ENCODE assay signal across 8 mouse cellular contexts in genomic region chr7:28811228-28811627, GRCm38 (mm10). TPM values are rescaled to one million over a fixed set of nuclear protein-coding genes. Genes with fewer than 3 reads are reported as not detected.
DNase-seq lines count a peak whose midpoint lies in the region; ATAC-seq and TF ChIP-seq lines count a peak whose summit lies in the region.

No protein-coding gene starts in this region.

- ATAC-seq in hindbrain, embryonic 12.5 days (ENCODE audit: low FRiP score) = no peak

- H3K27ac ChIP-seq in MEL (ENCODE audit: control insufficient read depth, low read depth, low read length) = peak overlapping the region; percentile 92
- H3K27ac ChIP-seq in cerebellum, adult 2 months (ENCODE audit: insufficient read depth, low read length) = peak overlapping the region; percentile 77; the same call in 1 of the 2 replicates
- peak overlapping the region; percentile 98 for H3K27ac ChIP-seq in hindbrain, embryonic 12.5 days

- H3K79me2 ChIP-seq in MEL (ENCODE audit: control insufficient read depth, insufficient read depth, low read length, poor library complexity) = peaks cover 55% of the 10 kb centered on the region

- H3K9ac ChIP-seq in MEL (ENCODE audit: control insufficient read depth, low read depth, low read length, poor library complexity, severe bottlenecking) = peak overlapping the region; percentile 97
- peak overlapping the region; percentile 94 for H3K9ac ChIP-seq in hindbrain, embryonic 12.5 days

- H3K4me3 ChIP-seq in MEL (ENCODE audit: control insufficient read depth in 1 of 2, insufficient read depth in 1 of 2, low read depth in 2 of 2, low read length in 2 of 2) = peak overlapping the region; percentile 68 to 81
- H3K4me3 ChIP-seq in cerebellum, adult 2 months (replicated peaks; ENCODE audit: insufficient read depth, low read depth, low read length) = peak overlapping the region; percentile 91
- peak overlapping the region; percentile 79 for H3K4me3 ChIP-seq in hindbrain, embryonic 12.5 days

- peak overlapping the region; percentile 79 for H3K4me2 ChIP-seq in hindbrain, embryonic 12.5 days (replicated peaks)

- H3K4me1 ChIP-seq in MEL (ENCODE audit: control insufficient read depth in 1 of 2, insufficient read depth in 2 of 2, low read length in 2 of 2) = peaks cover 11 to 51% of the 10 kb centered on the region in 2 experiments
- peaks cover 9% of the 10 kb centered on the region for H3K4me1 ChIP-seq in cerebellum, adult 2 months (ENCODE audit: control insufficient read depth, insufficient read depth, low read length)
- peaks cover 53% of the 10 kb centered on the region for H3K4me1 ChIP-seq in hindbrain, embryonic 12.5 days

- peak in 1 of 2 experiments; percentile 55; a peak in 1 of 4 replicates for TF ChIP-seq POLR2A in MEL (IDR thresholded peaks at IDR 0.05; ENCODE audit: control insufficient read depth in 1 of 2, insufficient read depth in 1 of 2, low read depth in 1 of 2, low read length in 2 of 2, poor library complexity in 1 of 2)
- no peak for TF ChIP-seq POLR2A in cerebellum, adult 2 months (IDR thresholded peaks at IDR 0.05; ENCODE audit: borderline replicate concordance, insufficient read depth, low read length)

- no peak for TF ChIP-seq RAD21 in MEL (IDR thresholded peaks at IDR 0.05; ENCODE audit: low read depth, low read length)

- peaks cover 24 to 45% of the 10 kb centered on the region in 2 experiments for H3K36me3 ChIP-seq in MEL (ENCODE audit: control insufficient read depth in 1 of 2, insufficient read depth in 2 of 2, low read length in 2 of 2)
- H3K36me3 ChIP-seq in hindbrain, embryonic 12.5 days = peaks cover 43% of the 10 kb centered on the region

- DNase-seq in MEL (ENCODE audit: low read depth, low spot score) = peak; percentile 97
- peak; percentile 91 to 93 for DNase-seq in cerebellum, adult 2 months
- DNase-seq in forelimb bud, embryonic 11.5 days (ENCODE audit: low read depth, low spot score) = peak; percentile 95
- peak; percentile 87 to 95 for DNase-seq in layer of hippocampus, postnatal 25 days (ENCODE audit: extremely low spot score in 1 of 2, low spot score in 1 of 2)
- DNase-seq in lung, postnatal 25 days (ENCODE audit: low spot score) = peak; percentile 94
- DNase-seq in retina, postnatal 7 days (ENCODE audit: low read depth, low spot score) = peak; percentile 82
- peak; percentile 71 to 89 for DNase-seq in urinary bladder, adult 18-20 months (ENCODE audit: low spot score in 2 of 2)

- WGBS in cerebellum, adult 2 months = under 1% methylated on average over 40 of the region's 40 CpGs
- 0% methylated on average over 28 of the region's 40 CpGs for WGBS in hindbrain, embryonic 12.5 days

- no peak for TF ChIP-seq CTCF in MEL (IDR thresholded peaks at IDR 0.05 in 2 of 3, conservative IDR thresholded peaks at IDR 0.05 in 1 of 3; ENCODE audit: control insufficient read depth in 1 of 3, insufficient read depth in 1 of 3, low read depth in 2 of 3, low read length in 3 of 3, poor library complexity in 1 of 3, severe bottlenecking in 1 of 3)
- no peak for TF ChIP-seq CTCF in cerebellum, adult 2 months (IDR thresholded peaks at IDR 0.05; ENCODE audit: borderline replicate concordance, insufficient read depth, low read depth, low read length)

- no peaks in the 10 kb centered on the region for H3K9me3 ChIP-seq in MEL (replicated peaks; ENCODE audit: insufficient read depth, low read length)
- H3K9me3 ChIP-seq in hindbrain, embryonic 12.5 days (replicated peaks) = no peaks in the 10 kb centered on the region

- H3K27me3 ChIP-seq in MEL (ENCODE audit: control insufficient read depth in 1 of 2, insufficient read depth in 2 of 2, low read length in 2 of 2) = no peaks in the 10 kb centered on the region
- H3K27me3 ChIP-seq in cerebellum, adult 2 months (ENCODE audit: control insufficient read depth, insufficient read depth, low read length) = no peaks in the 10 kb centered on the region
- H3K27me3 ChIP-seq in hindbrain, embryonic 12.5 days = no peaks in the 10 kb centered on the region

- peak in 1 of 2 experiments; percentile 57; a peak in 2 of 4 replicates for TF ChIP-seq EP300 in MEL (IDR thresholded peaks at IDR 0.05; ENCODE audit: low read depth in 1 of 2, low read length in 2 of 2)

TF ChIP-seq in MEL, 35 proteins besides CTCF, POLR2A, EP300 and RAD21 (continues in another document):
- TF ChIP-seq ELF1 (IDR thresholded peaks at IDR 0.05; ENCODE audit: low read depth, low read length) (peak; percentile 57; the same call in 1 of the 2 replicates), MAFK (IDR thresholded peaks at IDR 0.05; ENCODE audit: borderline replicate concordance, low read depth, low read length) (no peak), BHLHE40 (IDR thresholded peaks at IDR 0.05; ENCODE audit: borderline replicate concordance, low read depth, low read length) (peak; percentile 61), TAL1 (IDR thresholded peaks at IDR 0.05; ENCODE audit: low read length) (no peak), USF1 (IDR thresholded peaks at IDR 0.05; ENCODE audit: low read depth, low read length) (peak; percentile 71), MAX (IDR thresholded peaks at IDR 0.05; ENCODE audit: low read length) (peak; percentile 98), GABPA (IDR thresholded peaks at IDR 0.05; ENCODE audit: low read depth, low read length) (no peak), ZNF384 (IDR thresholded peaks at IDR 0.05; ENCODE audit: low read depth, low read length) (peak; percentile 100), TBP (IDR thresholded peaks at IDR 0.05; ENCODE audit: low read depth, low read length) (peak; percentile 43; the same call in 1 of the 2 replicates), MXI1 (IDR thresholded peaks at IDR 0.05; ENCODE audit: low read depth, low read length) (peak; percentile 93), MYB (IDR thresholded peaks at IDR 0.05; ENCODE audit: low read depth, low read length) (no peak; the same call in 1 of the 2 replicates), CHD1 (IDR thresholded peaks at IDR 0.05; ENCODE audit: low read depth, low read length) (no peak), NRF1 (IDR thresholded peaks at IDR 0.05; ENCODE audit: insufficient read depth, low read depth, low read length, poor library complexity, severe bottlenecking) (peak; percentile 93), SIN3A (IDR thresholded peaks at IDR 0.05; ENCODE audit: low read length) (peak; percentile 91), POLR2AphosphoS2 (IDR thresholded peaks at IDR 0.05; ENCODE audit: low read length) (peak; percentile 72), ETS1 (IDR thresholded peaks at IDR 0.05; ENCODE audit: low read depth, low read length) (peak; percentile 59; the same call in 1 of the 2 replicates), MEF2A (IDR thresholded peaks at IDR 0.05; ENCODE audit: extremely low read depth, insufficient replicate concordance, low read depth, low read length, poor library complexity, severe bottlenecking) (no peak), UBTF (IDR thresholded peaks at IDR 0.05; ENCODE audit: borderline replicate concordance, insufficient read depth, low read depth, low read length) (no peak), USF2 (IDR thresholded peaks at IDR 0.05; ENCODE audit: borderline replicate concordance in 1 of 2, insufficient read depth in 1 of 2, low read depth in 1 of 2, low read length in 2 of 2) (no peak), E2F4 (IDR thresholded peaks at IDR 0.05; ENCODE audit: borderline replicate concordance, low read depth, low read length) (peak; percentile 93; the same call in 1 of the 2 replicates), SMC3 (IDR thresholded peaks at IDR 0.05; ENCODE audit: low read depth, low read length) (no peak), MYC (IDR thresholded peaks at IDR 0.05; ENCODE audit: low read depth, low read length) (peak; percentile 99), JUND (IDR thresholded peaks at IDR 0.05; ENCODE audit: low read depth, low read length) (no peak)

RNA-seq across cellular contexts. Expression of gene Hnrnpl, which starts 2.9 kb away (rescaled TPM):
- 246 and 303 TPM in 2 replicates for total RNA-seq in MEL (2012; rRNA removed)
- 1,000 to 10,000 TPM in 1 of 2 experiments, 100 to 1,000 TPM in 1; 684 to 1,095 TPM for polyA plus RNA-seq in MEL (2012; ENCODE audit: insufficient read depth in 1 of 2, insufficient read length in 2 of 2, low read depth in 1 of 2, low replicate concordance in 2 of 2, missing spikeins in 1 of 2)
- polyA plus RNA-seq in cerebellum, adult 2 months (2012; rRNA removed) = 366 and 379 TPM in 2 replicates
- polyA plus RNA-seq in hindbrain, embryonic 12.5 days (2016; fragmentation: Nextera tagmentation; extraction: Ambion mirVana) = 297 and 345 TPM in 2 replicates
- 100 to 1,000 TPM; 380 to 402 TPM for total RNA-seq in layer of hippocampus, postnatal 25 days (2021)

RNA-seq across cellular contexts. Expression of gene Ech1, which starts 13.8 kb away (rescaled TPM):
- 82.8 and 99.5 TPM in 2 replicates for total RNA-seq in MEL (2012; rRNA removed)
- 10 to 100 TPM in 1 of 2 experiments, not detected in 1; 74.7 TPM for polyA plus RNA-seq in MEL (2012; ENCODE audit: insufficient read depth in 1 of 2, insufficient read length in 2 of 2, low read depth in 1 of 2, low replicate concordance in 2 of 2, missing spikeins in 1 of 2)
- polyA plus RNA-seq in cerebellum, adult 2 months (2012; rRNA removed) = 106 and 115 TPM in 2 replicates
- 84.7 and 87.8 TPM in 2 replicates for polyA plus RNA-seq in hindbrain, embryonic 12.5 days (2016; fragmentation: Nextera tagmentation; extraction: Ambion mirVana)
- 10 to 100 TPM; 59.7 to 66.7 TPM for total RNA-seq in layer of hippocampus, postnatal 25 days (2021)

RNA-seq across cellular contexts. Expression of gene Lgals4, which starts 22.4 kb away (rescaled TPM):
- 1.5 and 2.1 TPM in 2 replicates for total RNA-seq in MEL (2012; rRNA removed)
- 1 to 10 TPM in 1 of 2 experiments, not detected in 1; 5.1 TPM for polyA plus RNA-seq in MEL (2012; ENCODE audit: insufficient read depth in 1 of 2, insufficient read length in 2 of 2, low read depth in 1 of 2, low replicate concordance in 2 of 2, missing spikeins in 1 of 2)
- polyA plus RNA-seq in cerebellum, adult 2 months (2012; rRNA removed) = 6.9 and 8.3 TPM in 2 replicates
- 5.0 and 5.1 TPM in 2 replicates for polyA plus RNA-seq in hindbrain, embryonic 12.5 days (2016; fragmentation: Nextera tagmentation; extraction: Ambion mirVana)
- total RNA-seq in layer of hippocampus, postnatal 25 days (2021) = 1 to 10 TPM; 1.3 to 4.0 TPM

RNA-seq across cellular contexts. Expression of gene Rinl, which starts 22.5 kb away (rescaled TPM):
- 32.9 and 39.9 TPM in 2 replicates for total RNA-seq in MEL (2012; rRNA removed)
- 10 to 100 TPM in 1 of 2 experiments, not detected in 1; 63.9 TPM for polyA plus RNA-seq in MEL (2012; ENCODE audit: insufficient read depth in 1 of 2, insufficient read length in 2 of 2, low read depth in 1 of 2, low replicate concordance in 2 of 2, missing spikeins in 1 of 2)
- 3.0 and 3.1 TPM in 2 replicates for polyA plus RNA-seq in cerebellum, adult 2 months (2012; rRNA removed)
- polyA plus RNA-seq in hindbrain, embryonic 12.5 days (2016; fragmentation: Nextera tagmentation; extraction: Ambion mirVana) = 2.2 and 2.7 TPM in 2 replicates
- 1 to 10 TPM; 2.6 to 3.0 TPM for total RNA-seq in layer of hippocampus, postnatal 25 days (2021)

RNA-seq across cellular contexts. Expression of gene Nfkbib, which starts 43.9 kb away (rescaled TPM):
- 30.7 and 32.9 TPM in 2 replicates for total RNA-seq in MEL (2012; rRNA removed)
- polyA plus RNA-seq in MEL (2012; ENCODE audit: insufficient read depth in 1 of 2, insufficient read length in 2 of 2, low read depth in 1 of 2, low replicate concordance in 2 of 2, missing spikeins in 1 of 2) = 10 to 100 TPM in 1 of 2 experiments, not detected in 1; 52.7 TPM
- 39.6 and 40.0 TPM in 2 replicates for polyA plus RNA-seq in cerebellum, adult 2 months (2012; rRNA removed)
- 39.8 and 43.0 TPM in 2 replicates for polyA plus RNA-seq in hindbrain, embryonic 12.5 days (2016; fragmentation: Nextera tagmentation; extraction: Ambion mirVana)
- total RNA-seq in layer of hippocampus, postnatal 25 days (2021) = 10 to 100 TPM; 32.1 to 33.5 TPM
